Mouse (Mus musculus) hindbrain, embryonic 12.5 days (tissue): ENCODE data around the gene Camp. TPM values are rescaled to one million over a fixed set of nuclear protein-coding genes. Genes with fewer than 3 reads are reported as not detected.

Experiments
- ATAC-seq: fragments of 200-750 bp; cut with Nextera tagmentation; 2 replicates; pipeline ENCODE4 v1.8.0; 2017; ENCODE audit warnings: moderate TSS enrichment; ENCODE audit not compliant: low FRiP score
- H3K27ac ChIP-seq: fragments of 300-500 bp; sonication (generic); 2 replicates; pipeline ENCODE4 v1.5.1; 2016; ENCODE audit warnings: mild to moderate bottlenecking
- H3K27me3 ChIP-seq: fragments of 300-500 bp; sonication (generic); 2 replicates; pipeline ENCODE4 v1.6.1; 2016; ENCODE audit warnings: mild to moderate bottlenecking
- H3K36me3 ChIP-seq: fragments of 300-500 bp; sonication (generic); 2 replicates; pipeline ENCODE4 v1.6.1; 2016; ENCODE audit warnings: mild to moderate bottlenecking
- H3K4me1 ChIP-seq: fragments of 300-500 bp; sonication (generic); 2 replicates; pipeline ENCODE4 v1.6.1; 2016
- H3K4me2 ChIP-seq: fragments of 300-500 bp; sonication (generic); replicated peaks from 2 replicates; pipeline ENCODE4 v1.6.1; 2016; ENCODE audit warnings: mild to moderate bottlenecking
- H3K4me3 ChIP-seq: fragments of 300-500 bp; sonication (generic); 2 replicates; pipeline ENCODE4 v1.5.1; 2016; ENCODE audit warnings: mild to moderate bottlenecking
- H3K9ac ChIP-seq: fragments of 300-500 bp; sonication (generic); 2 replicates; pipeline ENCODE4 v1.6.1; 2016; ENCODE audit warnings: mild to moderate bottlenecking, moderate library complexity
- H3K9me3 ChIP-seq: fragments of 300-500 bp; sonication (generic); replicated peaks from 2 replicates; pipeline ENCODE4 v1.6.1; 2016; ENCODE audit warnings: mild to moderate bottlenecking
- WGBS: fragments of 180-500 bp; shearing (Covaris S2); methylation state at CpG from one replicate; pipeline ENCODE4 v1.1.7; 2016; 5-methylcytosine and 5-hydroxymethylcytosine counted together
- polyA plus RNA-seq: library from polyadenylated mRNA; unstranded; fragments of >200 nt; fragmentation: Nextera tagmentation; extraction: Ambion mirVana; gene quantifications from 2 replicates; pipeline ENCODE4 v1.2.1, GENCODE M21; 2016

Camp gene
- polyA plus RNA-seq: 1.9 and 2.0 TPM in 2 replicates

DNA sequence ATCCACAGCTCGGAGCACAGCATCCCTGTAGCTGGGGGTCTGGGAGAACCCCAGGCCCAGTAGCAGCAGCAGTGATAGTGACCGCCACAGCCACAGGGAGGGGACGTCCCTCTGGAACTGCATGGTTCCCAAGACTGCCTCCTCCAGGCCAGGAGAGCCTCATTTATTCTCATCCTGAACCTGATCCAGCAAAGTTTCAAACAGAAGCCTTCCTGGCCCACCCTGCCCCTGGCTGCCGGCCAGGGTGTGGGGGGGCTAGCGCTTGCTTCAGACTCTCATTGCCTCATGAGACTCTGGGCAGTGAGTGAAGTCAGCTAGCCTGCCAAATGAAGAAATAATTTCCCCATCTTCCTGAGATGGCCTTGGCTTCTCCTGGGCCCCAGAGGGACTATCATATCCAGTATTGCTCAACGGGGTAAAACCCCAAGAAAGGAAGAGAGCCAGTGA lies at the start of gene Camp:
Camp (minus strand) TSS at position 306 of the 447 bp plus-strand sequence.
- no peak within 1 kb of the TSS for H3K4me2 ChIP-seq
- H3K9ac ChIP-seq: no peak within 1 kb of the TSS

DNA sequence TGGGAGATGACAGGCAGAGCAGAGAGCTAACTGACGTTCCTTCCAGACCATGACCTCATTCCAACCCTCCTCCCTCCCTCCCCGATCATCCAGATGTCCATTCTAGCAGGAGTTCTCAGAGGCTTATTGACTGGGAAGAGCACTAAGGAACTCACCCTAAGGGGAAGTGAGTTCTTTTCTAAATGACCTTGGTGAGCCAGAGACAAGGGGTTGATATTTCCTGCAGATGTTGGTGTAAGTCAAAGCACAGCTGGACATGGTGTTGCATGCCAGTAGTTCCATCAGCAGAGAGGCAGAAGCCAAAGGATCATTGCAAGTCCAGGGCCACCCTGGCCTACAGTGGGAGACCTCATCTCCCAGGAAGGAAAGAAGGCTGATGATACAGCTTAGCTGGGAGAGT lies 48.6 kb upstream of the Camp start:
- H3K9me3 ChIP-seq: no peaks in the 10 kb centered on the region
- ATAC-seq: no peak
- H3K27ac ChIP-seq: no peak overlapping the region
- H3K27me3 ChIP-seq: no peaks in the 10 kb centered on the region
- WGBS: 55% methylated on average over 2 of the region's 2 CpGs
- no peak overlapping the region for H3K4me3 ChIP-seq
- peaks cover 4% of the 10 kb centered on the region; the same call in 1 of the 2 replicates for H3K4me1 ChIP-seq
- no peak overlapping the region for H3K4me2 ChIP-seq
- H3K9ac ChIP-seq: no peak overlapping the region
- no peaks in the 10 kb centered on the region; the same call in none of the 2 replicates for H3K36me3 ChIP-seq

More for the DNA sequence above, at the start of gene Camp:
- Histone ChIP-seq H3K9me3 (no peaks in the 10 kb centered on the region), H3K4me1 (0 out of 2 replicates have a peak, but pooled peaks cover 3% of the 10 kb centered on the region), H3K27ac (no peak within 1 kb of the TSS), H3K36me3 (0 out of 2 replicates have a peak, but pooled peaks cover 5% of the 10 kb centered on the region), H3K4me3 (no peak within 1 kb of the TSS), H3K27me3 (no peaks in the 10 kb centered on the region)
- WGBS: 79% methylated on average over 6 of the region's 6 CpGs
- ATAC-seq: no peak

DNA sequence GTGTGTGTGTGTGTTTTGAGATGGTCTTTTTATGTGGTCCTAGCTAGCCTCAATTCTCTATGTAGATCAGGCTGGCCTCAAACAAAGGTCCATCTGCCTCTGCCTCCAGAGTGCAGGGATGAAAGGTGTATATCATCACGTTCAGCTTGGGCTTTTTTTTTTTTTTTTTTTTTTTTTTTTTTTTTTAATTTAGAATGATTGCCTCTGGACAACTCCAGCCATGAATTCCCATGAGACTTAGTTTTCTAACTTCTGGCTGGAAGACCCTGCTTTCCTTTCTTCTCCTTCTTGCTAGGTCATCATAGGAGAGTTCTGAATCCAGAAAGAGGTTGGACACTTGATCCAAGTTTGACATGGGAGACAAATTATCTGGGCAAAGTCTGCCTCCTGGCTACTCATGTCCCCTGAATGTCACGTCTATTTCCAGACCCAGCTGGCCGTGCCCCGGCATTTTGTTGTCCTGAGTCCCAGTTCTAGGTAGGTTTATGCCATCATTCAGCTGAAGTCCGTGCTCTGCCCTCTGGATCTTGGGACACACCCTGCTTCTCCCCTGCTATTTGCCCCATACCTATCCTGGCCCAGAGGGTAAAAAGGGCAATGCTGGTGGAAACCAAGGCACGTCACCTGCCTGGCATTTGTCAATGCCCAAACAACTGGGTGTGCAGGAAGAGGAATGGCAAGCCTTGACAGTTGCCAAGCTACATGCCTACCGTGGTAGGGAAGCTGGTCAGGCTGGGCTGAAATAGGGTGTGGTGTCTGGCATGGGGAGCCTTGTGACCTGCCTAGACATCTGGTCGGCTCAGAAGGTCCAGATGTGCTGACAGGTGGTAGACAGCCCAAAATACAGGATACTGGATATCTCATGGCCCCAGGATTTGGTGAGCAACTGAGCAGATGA lies 47.1 kb upstream of the Camp start:
- ATAC-seq: no peak
- 86% methylated on average over 8 of the region's 8 CpGs for WGBS
- no peak overlapping the region for H3K4me2 ChIP-seq
- H3K27me3 ChIP-seq: no peaks in the 10 kb centered on the region
- H3K4me3 ChIP-seq: no peak overlapping the region
- peaks cover 4% of the 10 kb centered on the region; the same call in 1 of the 2 replicates for H3K4me1 ChIP-seq
- H3K36me3 ChIP-seq: peaks cover 12% of the 10 kb centered on the region
- H3K9ac ChIP-seq: no peak overlapping the region
- no peaks in the 10 kb centered on the region for H3K9me3 ChIP-seq
- H3K27ac ChIP-seq: no peak overlapping the region

DNA sequence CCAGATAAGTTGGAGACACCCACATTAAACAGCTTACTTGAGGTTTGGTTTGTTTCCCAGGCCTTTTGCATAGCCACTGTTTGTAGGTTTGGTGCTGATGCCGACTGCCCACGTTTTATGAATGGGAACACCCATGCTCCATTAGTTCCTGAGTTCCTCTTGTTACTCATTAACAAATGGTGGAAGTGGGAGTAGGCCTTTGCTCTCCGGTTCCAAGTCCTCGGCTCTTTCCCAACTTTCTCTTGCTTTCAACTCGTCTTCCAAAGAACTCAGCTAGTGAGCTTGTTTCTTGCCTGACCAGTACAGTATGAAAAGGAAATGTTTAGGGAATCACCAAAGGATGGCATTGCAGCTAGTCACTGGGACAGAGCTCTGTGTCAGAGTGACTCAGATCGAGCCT lies 46.2 kb upstream of the Camp start:
- WGBS: 73% methylated on average over 6 of the region's 6 CpGs
- Histone ChIP-seq H3K4me3 (no peak overlapping the region), H3K36me3 (peaks cover 21% of the 10 kb centered on the region), H3K4me2 (no peak overlapping the region), H3K27me3 (no peaks in the 10 kb centered on the region), H3K9ac (no peak overlapping the region), H3K9me3 (no peaks in the 10 kb centered on the region), H3K27ac (no peak overlapping the region), H3K4me1 (peaks cover 4% of the 10 kb centered on the region; the same call in 1 of the 2 replicates)
- ATAC-seq: no peak

DNA sequence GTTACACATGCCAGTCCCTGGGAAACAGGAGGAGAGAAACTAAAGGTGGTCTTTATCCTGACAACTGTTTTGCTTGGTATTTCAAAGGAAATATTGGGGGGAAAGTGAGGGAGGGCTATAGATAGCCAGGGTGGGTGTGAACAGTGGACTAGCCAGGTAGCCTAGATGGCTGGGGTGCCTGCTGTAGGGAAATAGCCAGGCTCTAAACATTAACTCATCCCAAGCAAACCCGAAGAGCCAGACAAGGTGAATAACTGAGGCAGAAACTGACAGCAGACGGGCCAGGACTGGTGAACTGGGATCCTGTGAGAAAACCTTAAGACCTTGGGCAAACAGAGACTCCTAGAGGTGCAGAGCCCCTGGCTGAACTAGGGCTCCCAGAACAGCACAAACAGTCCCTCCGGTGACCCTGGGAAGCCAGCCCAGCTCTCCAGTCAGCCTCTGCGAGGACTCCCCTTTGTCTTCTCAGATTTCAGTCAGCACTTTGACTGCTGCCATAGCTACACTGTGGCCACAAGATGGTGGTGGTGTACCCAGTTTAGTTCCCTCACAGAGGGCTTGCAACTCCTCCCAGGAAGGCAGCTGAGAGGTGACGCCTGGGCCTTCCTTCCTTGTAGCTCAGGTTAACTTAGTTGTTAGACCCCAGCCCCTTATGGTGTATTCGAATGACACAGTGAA lies 45.1 kb upstream of the Camp start:
- H3K4me3 ChIP-seq: no peak overlapping the region
- H3K27ac ChIP-seq: peak overlapping the region; percentile 80
- no peaks in the 10 kb centered on the region for H3K9me3 ChIP-seq
- peaks cover 4% of the 10 kb centered on the region; the same call in 1 of the 2 replicates for H3K4me1 ChIP-seq
- peak overlapping the region; percentile 33; the same call in 1 of the 2 replicates for H3K9ac ChIP-seq
- H3K27me3 ChIP-seq: no peaks in the 10 kb centered on the region
- WGBS: 31% methylated on average over 6 of the region's 6 CpGs
- peaks cover 31% of the 10 kb centered on the region for H3K36me3 ChIP-seq
- peak; percentile 87 for ATAC-seq
- H3K4me2 ChIP-seq: no peak overlapping the region

DNA sequence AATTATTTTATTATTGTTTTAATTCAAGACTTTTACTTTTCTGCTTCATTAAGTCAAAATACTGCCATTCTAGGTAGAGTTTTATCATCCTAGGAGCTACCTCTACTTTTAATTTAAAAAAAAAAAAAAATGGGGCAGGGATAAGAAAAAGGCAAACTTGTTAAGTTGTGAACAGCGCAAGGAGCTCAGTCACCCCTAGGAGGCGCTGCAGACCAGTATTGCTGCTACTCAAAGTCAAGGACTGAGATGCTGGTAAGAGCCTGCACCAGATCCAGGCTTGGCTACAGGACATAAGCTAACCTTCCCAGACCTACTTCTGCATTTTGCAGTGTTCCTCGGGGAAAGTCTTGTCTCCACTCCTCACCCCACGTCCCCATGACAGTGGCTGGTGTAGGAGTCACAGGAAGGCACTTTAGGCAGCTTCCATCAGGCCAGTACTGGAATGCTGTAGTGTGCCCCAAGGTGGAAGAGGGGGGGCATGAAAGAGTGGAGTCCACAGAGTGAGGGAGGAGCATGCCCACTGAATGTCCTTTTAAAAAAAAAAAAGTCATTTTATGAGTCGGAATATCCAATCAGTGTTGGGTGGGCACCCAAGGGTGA lies 43.3 kb upstream of the Camp start:
- Histone ChIP-seq H3K9me3 (no peaks in the 10 kb centered on the region), H3K4me1 (peaks cover 4% of the 10 kb centered on the region; the same call in 1 of the 2 replicates), H3K4me2 (no peak overlapping the region), H3K4me3 (no peak overlapping the region), H3K27me3 (no peaks in the 10 kb centered on the region), H3K27ac (no peak overlapping the region), H3K36me3 (peaks cover 48% of the 10 kb centered on the region), H3K9ac (no peak overlapping the region)
- no peak for ATAC-seq
- 70% methylated on average over 5 of the region's 5 CpGs for WGBS

DNA sequence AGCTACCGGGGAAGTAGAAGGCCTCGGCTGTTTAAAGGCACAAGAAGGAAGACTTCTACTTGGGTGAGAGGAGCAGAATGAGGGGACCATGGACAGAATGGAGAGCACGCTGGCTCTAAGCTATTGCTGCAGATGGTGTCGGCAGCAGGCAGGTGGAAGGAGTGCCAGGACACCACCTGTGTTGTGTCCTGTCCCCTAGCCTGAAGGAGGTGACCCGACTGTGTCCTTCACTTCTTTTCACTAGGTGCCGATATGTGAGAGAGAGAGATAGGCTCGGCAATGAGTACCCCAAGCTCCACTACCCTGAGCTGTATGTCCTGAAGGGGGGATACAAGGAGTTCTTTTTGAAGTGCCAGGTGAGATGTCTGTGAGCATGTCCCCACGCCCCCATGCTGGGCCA lies 42.1 kb upstream of the Camp start:
- ATAC-seq: no peak
- peaks cover 60% of the 10 kb centered on the region for H3K36me3 ChIP-seq
- no peak overlapping the region for H3K9ac ChIP-seq
- H3K4me1 ChIP-seq: peaks cover 4% of the 10 kb centered on the region; the same call in 1 of the 2 replicates
- 91% methylated on average over 8 of the region's 8 CpGs for WGBS
- H3K9me3 ChIP-seq: no peaks in the 10 kb centered on the region
- no peak overlapping the region for H3K27ac ChIP-seq
- no peak overlapping the region for H3K4me3 ChIP-seq
- no peak overlapping the region for H3K4me2 ChIP-seq
- H3K27me3 ChIP-seq: no peaks in the 10 kb centered on the region

DNA sequence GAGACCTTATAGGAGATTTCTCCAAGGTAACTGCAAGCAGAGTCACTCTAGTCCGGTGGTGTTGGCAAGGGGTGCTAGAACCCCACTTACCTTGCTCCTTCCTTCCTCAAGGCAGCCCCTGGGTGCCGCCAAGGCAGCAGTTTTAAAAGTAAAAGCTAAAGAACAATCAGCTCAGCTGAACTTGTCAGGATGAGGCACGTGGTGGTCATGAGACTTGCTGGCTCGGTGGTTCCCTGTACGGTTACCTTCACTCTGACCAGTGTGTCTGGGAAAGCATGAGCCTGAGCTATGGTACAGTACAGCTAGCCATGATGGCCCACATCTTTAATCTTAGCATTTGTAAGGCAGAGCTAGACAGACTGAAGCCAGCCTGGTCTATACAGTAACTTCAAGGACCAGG lies 37.9 kb upstream of the Camp start:
- Histone ChIP-seq H3K4me3 (no peak overlapping the region), H3K9me3 (no peaks in the 10 kb centered on the region), H3K27ac (no peak overlapping the region), H3K36me3 (peaks cover 95% of the 10 kb centered on the region), H3K9ac (no peak overlapping the region), H3K27me3 (no peaks in the 10 kb centered on the region), H3K4me1 (no peaks in the 10 kb centered on the region), H3K4me2 (no peak overlapping the region)
- 90% methylated on average over 5 of the region's 5 CpGs for WGBS
- no peak for ATAC-seq

DNA sequence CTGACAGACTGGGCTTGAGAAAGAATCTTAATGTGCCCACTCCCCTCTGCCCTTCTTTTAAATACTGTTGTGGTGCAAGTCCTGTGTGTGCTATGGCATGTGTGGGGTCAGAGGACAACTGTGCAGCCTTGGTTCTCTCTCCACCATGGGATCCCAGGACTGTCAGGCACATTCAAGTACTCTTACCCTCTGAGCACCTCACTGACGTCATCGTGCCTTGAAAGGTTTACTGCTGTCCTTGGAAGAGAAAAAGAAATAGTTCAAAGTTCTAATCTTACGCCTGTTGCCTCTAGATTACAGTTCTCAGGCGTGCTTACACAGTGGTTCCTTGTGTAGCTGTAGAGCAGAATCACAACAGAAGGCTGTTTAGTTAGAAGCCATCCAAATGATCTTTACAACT lies 36.8 kb upstream of the Camp start:
- no peaks in the 10 kb centered on the region for H3K9me3 ChIP-seq
- H3K4me1 ChIP-seq: no peaks in the 10 kb centered on the region
- WGBS: 88% methylated on average over 4 of the region's 4 CpGs
- no peak overlapping the region for H3K4me2 ChIP-seq
- no peak overlapping the region for H3K9ac ChIP-seq
- H3K4me3 ChIP-seq: no peak overlapping the region
- H3K27me3 ChIP-seq: no peaks in the 10 kb centered on the region
- peaks cover 93% of the 10 kb centered on the region for H3K36me3 ChIP-seq
- H3K27ac ChIP-seq: no peak overlapping the region
- no peak for ATAC-seq

DNA sequence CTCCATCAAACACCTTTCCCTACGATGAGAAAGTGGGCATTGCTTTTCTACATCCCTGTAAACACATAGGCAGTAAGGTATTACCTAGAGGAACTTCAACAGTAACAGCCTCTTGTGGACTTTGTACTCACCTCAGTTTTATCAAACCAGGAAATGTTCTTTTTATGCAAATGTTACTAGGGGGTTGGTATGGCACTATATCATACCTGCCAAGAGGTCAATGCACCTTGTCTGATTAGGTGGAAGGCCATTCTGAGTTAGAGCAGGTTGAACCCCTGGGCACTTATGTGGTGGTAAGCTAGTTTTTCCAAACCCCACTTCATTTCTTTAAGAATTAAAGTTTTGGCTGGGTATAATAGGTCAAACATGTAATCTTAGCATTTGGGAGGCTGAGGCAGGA lies 29.9 kb upstream of the Camp start:
- Histone ChIP-seq H3K27me3 (no peaks in the 10 kb centered on the region), H3K4me2 (no peak overlapping the region), H3K9me3 (no peaks in the 10 kb centered on the region), H3K27ac (no peak overlapping the region), H3K4me3 (no peak overlapping the region), H3K4me1 (peaks cover 13% of the 10 kb centered on the region), H3K9ac (no peak overlapping the region), H3K36me3 (peaks cover 57% of the 10 kb centered on the region)
- WGBS: 100% methylated on average over 1 of the region's 1 CpGs
- no peak for ATAC-seq

DNA sequence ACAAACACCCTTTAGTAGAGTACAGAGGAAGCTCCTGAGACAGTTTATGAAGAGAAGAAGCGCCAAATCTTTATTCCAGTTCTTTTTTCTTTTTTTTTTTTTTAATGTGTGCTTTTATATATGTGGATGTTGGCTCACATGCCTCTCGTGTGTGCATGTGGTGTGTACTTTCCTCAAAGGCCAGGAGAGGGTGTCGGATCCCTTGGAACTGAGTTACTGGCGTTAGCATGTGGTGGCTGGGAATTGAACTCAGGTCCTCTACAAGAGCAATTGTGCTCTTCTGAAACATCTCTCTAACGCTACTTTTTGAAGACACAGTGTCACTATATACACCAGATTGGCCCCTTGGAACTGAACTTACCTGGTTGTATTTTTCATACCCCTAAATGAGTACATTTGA lies 28.2 kb upstream of the Camp start:
- Histone ChIP-seq H3K4me3 (peak overlapping the region; percentile 98), H3K27ac (no peak overlapping the region), H3K4me2 (peak overlapping the region; percentile 84), H3K36me3 (peaks cover 44% of the 10 kb centered on the region), H3K9ac (peak overlapping the region; percentile 94; the same call in 1 of the 2 replicates), H3K4me1 (peaks cover 13% of the 10 kb centered on the region), H3K27me3 (no peaks in the 10 kb centered on the region), H3K9me3 (no peaks in the 10 kb centered on the region)
- 74% methylated on average over 5 of the region's 5 CpGs for WGBS
- no peak for ATAC-seq

DNA sequence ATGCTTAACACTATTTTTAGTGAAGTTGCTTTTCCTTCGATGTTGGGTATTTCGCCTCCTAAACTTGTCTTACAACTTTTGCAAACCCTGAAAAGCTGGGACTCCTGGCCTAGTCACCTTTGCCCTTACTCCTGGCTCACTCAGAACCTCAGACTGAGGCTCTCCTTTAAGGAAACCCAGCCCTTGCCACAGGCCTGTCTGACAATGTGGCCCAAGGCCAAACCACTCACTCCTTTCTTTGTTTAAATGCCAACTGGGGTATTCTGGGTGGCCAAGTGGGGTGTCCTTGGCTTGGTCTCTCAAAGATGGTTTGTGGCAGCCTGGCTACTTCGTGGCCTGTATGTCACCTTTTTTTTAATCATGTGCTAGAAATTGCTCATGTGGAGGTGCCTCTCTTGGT lies 27.3 kb upstream of the Camp start:
- Histone ChIP-seq H3K4me2 (peak overlapping the region; percentile 84), H3K27me3 (no peaks in the 10 kb centered on the region), H3K9ac (peak overlapping the region; percentile 94), H3K36me3 (peaks cover 35% of the 10 kb centered on the region), H3K27ac (0 out of 2 replicates have a peak overlapping the region, but pooled peaks have one; percentile 81), H3K4me1 (peaks cover 13% of the 10 kb centered on the region), H3K9me3 (no peaks in the 10 kb centered on the region), H3K4me3 (peak overlapping the region; percentile 98)
- WGBS: 7% methylated on average over 3 of the region's 3 CpGs
- no peak for ATAC-seq
